Mouse (Mus musculus) thymus, postnatal 14 days (tissue): ENCODE results near the gene Olfml2b.

Experiments used
- DNase-seq: peaks from one replicate; pipeline ENCODE4 v3.0.0; 2021

The Olfml2b gene

DNA sequence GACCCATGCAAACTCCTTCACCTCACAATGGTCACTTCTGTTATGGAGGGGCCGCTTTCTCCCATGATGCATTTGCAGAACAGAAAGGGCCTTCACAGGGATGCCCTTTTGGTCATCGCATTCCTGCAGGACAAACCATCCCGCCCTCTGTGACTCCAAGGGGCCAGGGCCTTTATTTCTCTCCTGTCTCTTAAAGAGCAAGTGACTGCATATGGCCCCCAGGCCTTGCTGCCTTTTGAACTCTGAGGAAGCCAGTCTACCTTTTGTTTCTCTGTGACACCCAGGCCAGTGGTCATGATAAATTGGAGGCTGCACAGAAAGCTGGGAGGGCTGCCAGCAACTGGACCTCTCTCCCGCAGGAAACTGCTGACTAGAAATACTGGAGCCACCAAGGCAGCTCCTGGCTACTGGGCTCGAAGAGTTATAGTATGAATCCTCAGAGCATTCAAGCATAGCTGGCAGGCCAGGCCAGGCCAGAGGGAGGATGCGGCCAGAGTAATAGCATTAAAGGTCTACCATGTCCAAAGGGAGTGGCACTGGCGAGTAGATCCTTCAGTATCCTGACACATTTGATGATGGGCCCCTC, 53.5 kb downstream of the Olfml2b start:
- no peak for DNase-seq

DNA sequence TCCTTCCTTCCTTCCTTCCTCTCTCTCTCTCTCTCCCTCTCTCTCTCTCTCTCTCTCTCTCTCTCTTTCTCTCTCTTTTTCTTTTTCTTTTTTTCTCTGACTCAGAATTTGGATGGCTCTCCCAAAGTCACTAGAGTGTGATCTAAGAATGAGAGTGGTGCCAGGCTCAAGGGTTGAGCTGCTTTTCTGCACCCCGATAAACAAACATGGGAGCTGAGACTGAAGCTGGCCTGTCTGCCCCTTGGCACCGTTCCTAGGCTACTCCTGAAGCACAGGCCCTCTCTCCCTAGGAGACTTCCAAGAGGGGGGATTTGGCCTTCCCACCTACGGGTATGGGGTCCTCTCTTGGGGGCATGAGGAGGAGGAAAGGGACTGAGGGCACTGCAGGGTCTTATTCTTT, 54.4 kb downstream of the Olfml2b start:
- no peak for DNase-seq

DNA sequence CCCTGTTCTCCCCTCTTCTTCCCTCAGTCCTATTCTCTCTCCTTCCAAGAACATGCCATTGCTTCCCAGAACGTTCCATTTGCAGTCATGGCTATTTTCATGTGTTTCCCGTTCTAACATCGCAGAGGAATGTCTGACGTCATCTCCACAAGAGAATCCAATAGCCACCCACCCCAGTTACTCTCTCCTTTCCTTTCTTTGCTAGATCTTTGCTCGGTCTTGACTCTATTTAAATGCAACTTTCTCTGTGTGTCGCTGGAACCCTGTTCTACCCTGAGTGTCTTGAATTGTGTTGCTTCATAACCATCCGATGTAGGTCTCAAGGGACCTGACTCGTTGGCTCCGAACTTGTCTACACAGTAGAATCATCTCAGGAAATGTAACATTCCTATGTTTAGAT, 55.2 kb downstream of the Olfml2b start:
- DNase-seq, result no peak

DNA sequence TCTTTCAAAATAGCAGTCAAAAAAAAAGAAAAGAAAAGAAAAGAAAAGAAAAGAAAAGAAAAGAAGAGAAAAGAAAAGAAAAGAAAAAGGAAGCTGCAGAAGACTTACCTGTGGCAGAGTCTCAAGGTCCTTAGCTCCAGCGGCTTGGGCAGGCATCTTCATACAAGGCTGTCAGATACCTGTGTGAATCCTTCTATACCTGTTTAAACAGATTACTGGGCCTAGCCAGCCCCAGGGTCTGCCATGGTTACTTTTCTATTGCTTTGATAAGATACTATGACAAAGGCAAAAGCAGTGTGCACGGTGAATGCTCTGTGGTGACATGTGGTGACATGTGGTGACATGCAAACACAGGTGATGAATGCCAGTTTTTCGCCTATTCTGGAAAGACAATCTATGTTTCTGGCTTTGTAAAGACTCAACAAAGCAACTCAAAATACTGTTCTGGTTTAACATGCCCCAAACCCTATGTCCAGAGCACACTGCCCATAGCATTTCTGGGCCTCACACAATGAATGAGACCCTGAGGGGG, 56.2 kb downstream of the Olfml2b start:
- no peak for DNase-seq

DNA sequence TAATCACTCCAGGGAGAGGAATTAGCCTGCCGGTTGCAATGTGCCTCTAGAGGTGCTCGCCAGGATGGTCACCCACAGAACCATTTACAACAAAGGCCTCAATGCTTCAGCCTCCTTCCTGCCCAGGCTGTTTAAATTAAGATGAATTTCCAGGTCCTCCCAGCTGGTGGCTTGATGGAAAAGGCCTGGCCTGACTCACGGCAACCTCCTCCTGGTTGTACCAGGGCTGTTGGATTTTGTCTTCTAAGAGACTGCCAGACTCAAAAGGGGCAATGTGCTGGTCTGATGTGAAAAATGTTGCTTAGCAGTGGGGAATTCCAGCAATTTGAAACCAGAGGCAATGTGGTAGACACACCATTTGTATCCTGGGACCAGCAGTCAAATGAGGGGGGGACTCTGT, 56.8 kb downstream of the Olfml2b start:
- no peak for DNase-seq

DNA sequence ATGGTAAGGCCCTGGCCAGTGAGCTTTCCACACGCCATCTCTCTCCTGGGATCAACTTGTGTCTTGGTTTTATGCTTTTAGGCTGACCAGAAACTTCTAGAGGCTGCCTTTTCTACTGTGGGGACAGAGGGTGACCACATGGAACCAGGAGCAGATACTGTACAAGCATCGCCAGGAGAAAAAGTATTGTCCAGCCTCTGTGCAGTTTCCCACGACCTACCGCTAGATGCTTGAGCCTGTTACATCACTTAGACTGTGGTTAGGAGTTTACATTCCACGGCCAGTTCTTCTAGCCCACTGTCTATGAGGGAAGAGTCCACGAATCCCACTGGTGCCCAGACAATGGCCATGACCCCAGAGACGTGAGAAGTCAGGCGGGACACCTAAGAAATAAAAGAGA, 57.2 kb downstream of the Olfml2b start:
- DNase-seq, result no peak

DNA sequence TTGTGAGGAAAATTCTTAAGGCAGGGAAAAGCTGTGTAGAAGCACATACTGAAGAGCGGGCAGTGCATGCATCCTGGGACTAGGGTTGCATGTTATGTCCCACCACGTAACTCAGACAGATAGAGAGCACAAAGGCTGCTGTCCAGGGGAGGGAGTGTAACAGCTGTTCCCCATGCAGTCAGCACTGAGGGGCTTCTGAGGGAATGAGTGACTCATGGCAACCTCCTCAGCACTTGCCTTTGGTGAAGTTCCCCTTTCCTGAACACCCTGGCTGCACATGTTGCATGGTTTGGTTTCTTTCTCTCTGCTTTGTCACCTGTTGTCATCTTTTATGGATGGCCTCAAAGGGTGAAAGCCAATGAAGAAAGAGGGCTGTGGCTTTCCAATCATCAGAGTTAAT, 57.9 kb downstream of the Olfml2b start:
- DNase-seq, result no peak

DNA sequence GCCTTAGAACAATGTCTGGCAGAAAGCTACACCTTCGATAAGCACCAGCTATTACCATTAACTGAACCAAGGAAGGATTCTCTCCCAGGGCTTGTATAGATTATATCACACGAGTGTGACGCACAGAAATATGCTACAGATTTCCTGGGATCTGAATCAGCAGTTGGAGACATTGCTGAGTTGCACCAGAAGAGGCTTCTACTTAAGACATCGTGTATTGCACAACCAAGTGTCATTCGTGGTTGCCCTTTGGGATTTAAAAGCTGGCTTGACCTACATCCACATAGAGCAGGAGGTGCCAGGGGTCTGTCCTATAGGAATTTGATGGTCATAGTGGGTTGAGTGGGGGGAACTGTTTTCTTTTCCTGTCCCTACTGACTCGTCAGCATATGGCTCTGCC, 58.6 kb downstream of the Olfml2b start:
- no peak for DNase-seq

DNA sequence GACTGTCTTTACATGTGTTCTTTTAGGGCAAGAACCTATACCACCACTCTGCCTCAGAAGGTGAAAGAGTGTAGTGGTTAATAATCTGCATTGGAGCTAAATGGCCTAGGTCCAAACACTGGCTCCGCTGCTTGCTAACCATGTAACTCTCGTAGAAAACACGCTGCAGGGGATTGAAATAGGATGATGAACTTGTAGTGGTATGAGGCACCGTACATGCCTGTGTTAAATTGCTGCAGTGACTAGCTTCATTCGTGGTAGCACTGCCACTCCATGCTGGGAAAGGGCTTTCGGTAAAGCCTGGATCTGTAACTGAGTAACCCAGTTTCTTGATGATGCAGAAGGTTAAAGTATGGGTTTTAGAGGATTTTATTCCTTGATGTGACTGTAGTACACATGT, 59.8 kb downstream of the Olfml2b start:
- DNase-seq, result no peak

DNA sequence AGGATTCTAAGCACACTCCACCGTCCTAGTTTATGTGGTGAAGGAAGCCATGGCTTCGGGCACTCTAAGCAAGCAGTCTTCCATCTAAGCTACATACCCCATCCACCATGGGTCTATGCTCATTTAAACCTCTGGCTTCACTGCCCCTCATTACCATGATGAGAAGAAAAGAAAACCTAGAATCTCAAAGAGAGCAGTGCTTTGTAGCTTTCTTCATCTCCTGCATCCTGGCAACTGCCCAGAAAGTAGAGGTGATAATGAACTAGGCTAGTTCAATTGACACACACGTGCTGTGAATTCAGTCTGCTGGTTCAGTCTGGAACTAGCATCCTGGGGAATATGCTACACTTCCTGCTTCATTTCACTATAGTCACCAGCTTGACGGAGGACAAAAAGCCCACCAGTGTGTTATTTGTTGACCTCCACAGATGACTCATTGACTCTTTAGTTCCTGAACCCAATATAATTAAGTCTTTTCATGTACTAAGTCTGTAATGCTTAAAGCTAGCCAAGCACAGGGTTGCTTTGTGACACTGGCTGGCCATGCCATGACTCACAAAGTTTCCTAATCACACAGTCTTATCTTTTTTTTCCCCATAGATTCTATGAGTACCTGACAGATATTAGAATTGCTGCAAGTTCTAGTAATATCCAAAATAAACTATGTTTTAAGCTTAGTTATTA, 60.7 kb downstream of the Olfml2b start:
- no peak for DNase-seq

DNA sequence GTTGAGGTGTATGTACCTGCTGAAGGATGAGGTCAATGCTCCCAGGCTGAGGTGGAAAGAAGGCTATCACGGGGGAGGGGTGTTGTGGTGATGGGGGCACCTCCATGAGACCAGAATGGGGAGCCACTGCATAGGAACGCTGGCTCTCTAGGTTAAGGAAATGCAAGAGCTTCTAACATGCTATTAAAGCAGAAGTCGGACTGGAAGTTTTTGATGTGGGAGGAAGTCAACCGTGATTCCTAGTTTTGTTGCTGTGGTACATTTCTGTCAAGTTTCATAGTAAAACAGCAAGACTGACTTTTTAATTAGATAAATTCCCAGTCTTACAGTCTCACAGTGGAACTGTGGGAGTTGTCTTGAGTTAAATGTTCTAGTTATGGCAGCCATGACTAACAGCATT, 61.7 kb downstream of the Olfml2b start:
- DNase-seq, result no peak

DNA sequence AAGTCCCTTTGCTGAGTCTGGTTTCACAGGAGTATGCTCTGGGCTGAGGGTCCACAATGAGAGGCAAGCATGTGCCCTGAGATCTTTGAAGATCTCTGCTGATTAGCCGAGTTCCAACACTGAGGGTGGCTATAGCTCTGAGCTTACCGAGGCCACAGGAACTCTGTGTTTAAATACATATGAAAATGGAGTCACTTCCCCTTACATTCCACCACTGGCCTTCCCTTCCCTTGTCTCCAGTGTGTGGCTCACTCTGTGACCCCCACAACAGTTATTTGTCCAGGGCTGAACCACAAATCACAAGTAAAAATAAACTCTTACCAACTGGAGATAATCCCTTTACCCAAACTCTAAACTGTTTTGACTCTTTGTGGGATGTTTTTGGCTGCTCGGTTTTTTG, 64.7 kb downstream of the Olfml2b start:
- DNase-seq, result no peak

DNA sequence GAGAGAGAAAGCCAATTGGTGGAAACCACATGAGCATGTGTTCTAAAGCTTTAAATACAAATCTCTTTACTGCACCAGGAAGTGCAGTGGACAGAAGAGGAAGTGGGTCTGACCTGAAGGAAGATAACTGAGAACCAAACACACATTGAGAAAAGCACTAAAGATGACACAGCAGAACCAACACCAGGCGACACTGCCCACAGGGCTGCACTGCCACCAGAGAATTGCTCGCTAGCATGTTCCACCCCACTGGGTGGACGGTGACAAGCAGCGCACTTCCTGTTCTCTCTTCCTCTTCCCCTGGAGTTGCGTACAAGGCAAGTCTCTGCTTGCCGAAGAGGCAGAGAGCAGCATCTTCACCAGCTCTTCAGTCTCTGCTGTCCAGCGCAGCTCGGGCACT, 65.1 kb downstream of the Olfml2b start:
- peak; percentile 23 for DNase-seq

DNA sequence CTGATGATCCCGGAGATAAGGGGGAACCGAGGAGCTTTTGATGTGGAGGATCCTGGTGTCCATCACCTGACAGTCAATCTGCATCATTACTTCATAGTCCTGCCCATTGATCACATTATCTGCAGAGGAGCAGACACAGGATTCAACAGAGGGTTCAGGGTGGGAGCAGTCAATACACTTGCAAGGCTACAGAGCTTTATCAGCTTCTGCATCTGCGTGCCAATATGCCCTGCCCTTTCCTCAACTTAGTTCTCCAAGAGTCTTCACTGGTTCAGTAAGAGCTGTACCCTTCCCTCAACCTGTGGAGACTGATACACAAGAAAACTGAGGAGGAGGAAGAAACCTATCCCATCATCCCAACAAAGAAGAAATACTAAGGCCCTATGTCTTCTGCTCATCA, 65.6 kb downstream of the Olfml2b start:
- DNase-seq, result no peak

DNA sequence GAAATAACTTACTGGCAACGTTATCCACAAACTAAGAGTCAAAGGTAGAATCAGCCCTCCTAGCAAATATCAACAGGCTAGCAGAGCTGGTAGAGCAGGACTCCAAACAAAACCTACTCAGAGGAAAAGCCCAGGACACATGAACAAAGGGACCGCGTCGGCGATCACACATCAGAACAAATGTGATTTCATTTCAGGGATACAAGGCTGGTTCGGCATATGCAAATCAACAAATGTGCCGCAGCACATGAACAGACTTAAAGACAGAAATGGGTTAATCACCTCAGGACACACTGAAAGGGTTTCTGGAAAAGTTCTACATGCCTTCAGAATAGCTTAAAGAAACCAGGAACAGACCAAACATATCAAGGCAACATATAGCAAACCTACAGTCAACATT, 67.4 kb downstream of the Olfml2b start:
- no peak for DNase-seq

DNA sequence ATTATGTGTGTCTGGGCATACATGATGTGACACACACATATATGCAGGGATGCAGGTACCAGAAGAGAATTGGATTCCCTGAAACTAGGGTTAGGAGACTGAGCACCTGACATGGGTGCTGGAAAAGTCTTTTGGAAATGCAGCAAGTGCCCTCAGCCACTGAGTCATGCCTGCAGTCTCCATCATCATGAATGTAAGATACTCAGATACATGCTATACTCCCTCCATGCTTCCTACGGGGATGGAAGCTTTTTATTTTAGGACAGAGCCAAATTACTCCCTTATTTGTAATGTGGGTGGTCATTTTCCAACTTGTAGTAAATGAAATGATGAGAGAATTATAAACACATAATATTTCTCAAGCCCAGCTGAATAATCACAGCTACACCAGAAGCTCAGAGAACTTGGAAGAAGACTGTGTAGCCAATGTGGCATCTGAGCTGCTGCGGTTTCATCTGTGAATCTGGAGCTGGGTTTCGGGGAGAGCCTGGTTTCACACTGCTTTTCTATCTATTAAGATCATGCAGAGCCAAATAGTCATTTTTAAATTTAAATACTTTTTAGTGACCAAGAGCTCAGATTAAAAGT, 73.0 kb downstream of the Olfml2b start:
- no peak for DNase-seq

DNA sequence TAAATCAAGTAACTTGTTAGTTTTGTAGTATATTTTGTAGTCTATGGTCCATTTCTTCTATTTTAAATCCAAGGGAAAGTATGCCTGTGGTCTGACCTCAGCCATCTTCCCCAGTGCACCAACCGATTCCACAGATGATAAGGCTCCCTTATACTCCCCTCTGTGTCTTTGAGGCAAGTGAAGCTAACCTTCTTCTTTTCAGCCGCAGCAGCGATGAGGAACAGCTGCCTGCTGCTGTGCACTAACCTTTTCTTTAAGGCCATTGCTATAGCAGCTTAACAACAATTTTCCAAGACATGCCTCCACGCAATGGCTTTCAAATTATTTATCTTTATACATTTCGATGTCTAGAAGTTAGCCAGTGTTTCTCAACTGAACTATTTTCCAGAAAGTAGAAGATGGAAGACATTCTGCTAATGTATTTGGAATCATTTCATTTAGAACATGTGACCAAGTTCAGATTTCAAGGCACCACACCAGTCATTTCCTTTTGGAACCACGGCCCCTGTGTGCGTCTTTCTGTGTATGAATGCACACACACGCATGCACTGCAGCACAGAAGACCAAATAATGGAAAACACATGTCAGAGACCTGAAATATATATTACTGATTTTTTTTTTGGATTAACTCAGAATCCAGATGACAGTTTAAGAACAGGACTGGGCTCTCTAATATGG, 73.9 kb downstream of the Olfml2b start:
- DNase-seq, result no peak

DNA sequence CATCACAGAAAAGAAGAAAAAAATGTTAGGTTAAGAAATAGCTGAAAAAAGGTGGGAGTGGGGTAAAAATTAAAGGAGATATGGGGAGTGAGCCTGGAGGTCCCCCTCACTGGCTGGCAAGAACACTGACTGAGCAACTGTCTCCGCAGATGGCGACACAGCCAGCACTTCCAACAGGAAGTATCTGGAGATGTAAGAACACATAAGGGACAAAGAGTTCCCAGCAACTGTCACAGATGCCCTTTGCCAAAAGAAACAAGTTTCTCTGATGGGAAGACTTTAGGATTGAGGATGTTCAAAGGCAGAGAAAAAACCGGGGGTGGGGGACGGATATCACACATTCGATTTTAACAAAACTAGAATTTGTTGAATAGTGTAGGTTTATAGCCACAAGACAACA, 77.2 kb downstream of the Olfml2b start:
- no peak for DNase-seq

DNA sequence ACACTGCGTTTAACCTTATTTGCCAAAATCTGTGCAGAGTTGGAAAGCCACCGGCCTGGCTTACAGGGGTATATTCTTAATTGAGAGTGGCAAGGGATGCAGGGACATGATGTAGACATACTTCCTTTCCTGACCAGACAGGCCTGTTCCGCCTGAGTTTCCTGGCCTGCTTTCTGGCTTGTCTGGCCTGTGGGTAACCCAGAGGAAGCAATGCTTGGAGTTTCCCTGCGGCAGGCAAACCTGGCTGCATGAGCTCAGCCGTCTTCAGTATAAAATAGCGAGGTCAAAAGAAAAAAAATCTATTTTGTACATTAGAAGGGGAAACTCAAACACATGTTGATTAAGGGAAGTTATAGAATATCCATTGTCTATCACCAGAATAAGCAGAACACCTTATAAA, 84.2 kb downstream of the Olfml2b start:
- no peak for DNase-seq

DNA sequence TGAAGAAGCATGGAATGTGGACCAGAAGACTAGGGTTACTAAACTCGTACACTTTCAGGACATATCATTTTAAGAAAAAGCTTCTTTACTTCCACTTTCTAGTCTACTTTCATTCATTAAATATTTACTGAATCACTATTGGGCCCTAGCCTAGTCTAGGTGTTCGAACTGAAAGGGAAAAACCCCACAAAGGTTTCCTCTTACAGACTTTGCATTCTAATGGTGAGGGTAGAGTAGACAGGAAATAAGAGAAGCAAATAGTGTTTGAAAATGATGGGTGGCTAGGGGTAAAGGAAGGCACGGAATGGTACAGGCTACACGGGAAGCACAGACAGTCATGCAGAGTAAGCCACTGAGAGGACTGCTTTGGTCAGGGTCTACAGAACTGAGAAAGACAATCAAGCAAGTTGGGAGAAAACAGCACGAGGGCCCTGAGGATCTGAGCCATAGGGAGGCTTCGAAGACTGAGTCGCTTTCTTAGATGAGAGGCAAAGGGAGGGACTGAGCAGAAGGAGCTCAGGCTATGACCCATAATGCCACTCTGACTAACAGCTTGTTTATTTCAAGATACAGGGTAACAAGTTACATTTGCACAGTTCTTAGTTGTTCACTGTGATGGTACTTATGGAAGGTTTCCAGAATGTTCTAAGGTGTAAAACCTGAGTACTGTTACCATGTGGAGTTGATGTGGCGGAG, 85.1 kb downstream of the Olfml2b start:
- DNase-seq, result no peak

DNA sequence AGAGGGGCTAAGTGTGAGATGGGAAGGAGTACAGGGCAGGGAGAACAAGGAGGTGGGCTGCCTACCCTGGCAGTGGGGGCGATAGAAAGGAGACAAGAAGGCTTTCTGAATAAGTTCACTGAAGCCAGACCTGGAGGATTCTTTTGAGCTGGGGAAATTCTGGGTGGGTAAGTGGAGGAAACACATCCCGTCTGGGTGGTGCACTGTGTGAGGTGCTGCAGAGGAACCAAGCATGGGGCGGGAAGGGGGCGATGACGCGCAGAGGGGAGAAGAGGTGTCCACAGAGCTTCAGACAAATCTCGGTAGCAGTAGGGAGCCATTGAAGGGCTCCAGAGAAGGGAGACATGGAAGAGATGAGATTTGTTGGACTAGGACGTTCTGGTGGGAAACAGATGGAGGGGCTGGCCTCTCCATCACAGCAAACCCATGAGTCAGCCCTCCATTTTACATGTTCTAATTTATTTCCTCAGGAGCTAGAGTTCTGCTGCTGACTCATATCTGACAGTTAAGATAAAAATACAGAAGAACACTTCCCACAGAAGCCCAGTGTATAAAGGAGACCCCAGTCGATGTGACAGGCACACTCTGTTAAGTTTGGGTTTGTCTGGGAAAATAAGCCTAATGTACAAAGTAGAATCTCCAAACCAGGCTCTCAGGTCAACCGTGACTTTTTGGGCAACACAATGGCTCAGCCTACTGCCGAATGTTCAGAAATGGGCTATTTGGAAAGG, 87.7 kb downstream of the Olfml2b start:
- DNase-seq, result no peak
